Mouse (Mus musculus) frontal cortex, adult (tissue): ENCODE measurements around the gene Ulk2.
A peak's percentile ranks its signal among the peaks of the same experiment; 100 is the strongest.
"Not testable (repeated sequence)": the region's sequence is repeated elsewhere in the genome, so short reads cannot be mapped to it uniquely, and the experiment has no call there.

Experiments used
- ATAC-seq: cut with Nextera tagmentation; 2 replicates; pipeline ENCODE4 v1.9.2; 2017; ENCODE audit warnings: mild to moderate bottlenecking, moderate library complexity, mixed read lengths; ENCODE audit not compliant: low TSS enrichment

The Ulk2 gene

DNA sequence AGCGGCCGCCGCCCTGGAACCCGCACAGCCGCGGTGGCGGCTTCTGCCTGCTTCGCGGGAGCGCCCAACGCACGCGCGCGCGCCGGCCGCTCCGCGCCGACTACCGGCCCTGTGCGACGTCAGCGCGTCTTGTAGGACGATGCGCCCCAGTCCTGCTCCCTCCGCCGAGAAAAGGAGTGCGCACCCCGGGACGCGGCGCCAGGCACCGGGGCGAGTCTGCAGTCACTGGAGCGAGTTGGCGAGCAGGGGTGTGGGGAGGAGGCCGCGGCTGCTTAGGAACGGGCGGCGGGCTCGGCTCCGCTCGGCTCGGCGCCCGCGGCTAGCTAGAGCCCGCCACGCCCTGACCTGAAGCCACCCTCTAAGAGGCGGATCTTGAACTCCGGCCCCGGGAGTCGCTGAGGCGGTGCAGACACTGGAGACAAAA is at the start of gene Ulk2:
Ulk2 (minus strand) TSS at position 86 of the 424 bp plus-strand sequence.
- ATAC-seq = peak; percentile 89

DNA sequence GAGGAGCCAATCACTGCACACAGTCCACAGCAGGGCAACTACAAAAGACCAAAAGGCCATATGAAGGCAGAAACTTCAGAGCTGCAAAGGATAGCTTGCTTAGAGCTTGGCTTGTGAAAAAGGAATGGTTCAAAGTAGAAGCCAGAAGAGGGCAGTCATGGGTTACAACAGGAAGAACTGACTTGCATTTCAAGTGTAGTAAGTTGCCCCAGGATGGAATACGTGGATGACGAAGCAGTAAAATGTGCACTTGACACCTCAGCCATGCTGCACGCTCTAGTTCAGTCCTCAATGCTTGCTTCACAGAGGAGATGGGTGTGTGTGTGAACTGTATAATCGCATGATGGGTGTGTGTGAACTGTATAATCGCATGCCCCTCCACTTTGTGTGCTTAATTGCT is 27.3 kb upstream of the Ulk2 start:
- ATAC-seq = no peak

GRCm38 (mm10) chr11:61879921-61880320 is 25.0 kb upstream of the Ulk2 start:
- no peak for ATAC-seq

- ATAC-seq = no peak
Observed at GRCm38 (mm10) chr11:61871881-61872280, 17.0 kb upstream of the Ulk2 start.

DNA sequence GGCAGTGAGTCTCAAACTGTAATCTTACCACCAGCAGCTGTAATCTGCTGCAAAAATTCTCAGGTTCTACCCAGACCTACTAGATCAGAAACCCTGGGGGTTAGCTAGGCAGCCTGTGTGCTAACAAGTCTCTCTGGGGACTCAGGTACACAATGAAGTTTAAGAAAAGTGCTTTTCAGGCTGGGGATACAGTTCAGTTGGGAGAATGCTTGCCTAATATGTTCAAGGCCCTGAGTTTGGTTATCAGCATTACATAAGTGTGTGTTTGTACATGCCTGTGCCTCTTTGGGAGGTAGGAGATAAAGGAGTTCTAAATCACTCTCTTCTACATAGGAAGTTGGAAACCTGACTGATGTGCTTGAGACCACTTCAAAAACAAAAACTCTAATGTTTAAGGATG is 12.0 kb upstream of the Ulk2 start:
- no peak for ATAC-seq

DNA sequence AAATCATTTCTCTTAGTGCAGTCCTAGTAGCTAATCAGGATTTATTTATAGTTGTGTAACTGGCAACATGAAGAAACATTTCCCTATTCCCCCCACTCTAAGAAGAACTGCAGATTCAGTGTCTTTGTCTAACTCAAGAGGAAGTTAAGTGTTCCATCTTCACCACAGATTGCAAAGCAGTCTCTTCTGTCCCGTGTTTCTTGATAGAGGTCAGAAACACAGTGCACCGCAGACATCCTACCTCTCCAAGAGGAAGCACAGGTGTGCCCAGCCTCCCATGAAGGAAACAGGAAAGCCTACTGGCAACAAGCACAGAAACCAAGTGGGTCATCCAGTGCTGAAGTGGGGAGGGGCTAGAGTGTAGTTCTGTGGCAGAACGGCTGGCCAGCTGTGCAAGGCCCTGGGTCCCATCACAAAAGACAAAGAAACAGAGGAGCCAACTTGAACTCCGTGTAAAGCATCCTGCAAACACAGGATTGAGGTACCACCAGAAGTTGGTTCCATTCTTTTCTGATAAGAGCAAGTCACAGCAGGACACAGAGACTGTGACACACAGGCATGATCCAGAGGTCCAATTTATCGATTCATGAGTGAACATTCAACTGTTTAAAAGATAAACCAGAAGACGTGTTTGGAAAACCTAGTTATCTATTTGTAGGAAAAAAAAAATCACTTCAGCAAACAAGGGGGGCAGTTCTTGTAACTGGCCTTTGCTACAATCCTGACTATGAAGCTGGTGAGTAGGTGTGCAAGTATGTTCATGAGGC is 7.1 kb upstream of the Ulk2 start:
- no peak for ATAC-seq

GRCm38 (mm10) chr11:61859316-61859715 is 4.4 kb upstream of the Ulk2 start:
- ATAC-seq = no peak

DNA sequence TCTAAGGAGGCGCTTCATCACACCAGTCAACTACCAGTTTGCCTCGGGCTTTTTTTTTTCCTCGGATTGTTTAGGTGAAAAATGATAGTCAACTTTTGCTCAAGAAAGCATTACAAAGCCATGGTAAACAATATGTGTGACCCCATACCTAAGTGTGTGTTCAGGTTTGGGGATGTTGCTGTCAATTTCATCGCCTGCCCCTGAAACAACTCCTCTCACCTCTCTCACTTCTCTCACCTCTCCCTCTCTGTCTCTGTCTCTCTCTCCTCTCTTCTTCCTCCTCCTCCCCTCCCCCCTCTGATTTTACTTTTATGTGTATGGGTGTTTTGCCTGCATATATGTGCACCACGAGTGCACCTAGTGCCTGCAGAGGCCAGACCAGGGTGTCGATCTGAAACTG is 666 bp upstream of the Ulk2 start:
- ATAC-seq = no peak

DNA sequence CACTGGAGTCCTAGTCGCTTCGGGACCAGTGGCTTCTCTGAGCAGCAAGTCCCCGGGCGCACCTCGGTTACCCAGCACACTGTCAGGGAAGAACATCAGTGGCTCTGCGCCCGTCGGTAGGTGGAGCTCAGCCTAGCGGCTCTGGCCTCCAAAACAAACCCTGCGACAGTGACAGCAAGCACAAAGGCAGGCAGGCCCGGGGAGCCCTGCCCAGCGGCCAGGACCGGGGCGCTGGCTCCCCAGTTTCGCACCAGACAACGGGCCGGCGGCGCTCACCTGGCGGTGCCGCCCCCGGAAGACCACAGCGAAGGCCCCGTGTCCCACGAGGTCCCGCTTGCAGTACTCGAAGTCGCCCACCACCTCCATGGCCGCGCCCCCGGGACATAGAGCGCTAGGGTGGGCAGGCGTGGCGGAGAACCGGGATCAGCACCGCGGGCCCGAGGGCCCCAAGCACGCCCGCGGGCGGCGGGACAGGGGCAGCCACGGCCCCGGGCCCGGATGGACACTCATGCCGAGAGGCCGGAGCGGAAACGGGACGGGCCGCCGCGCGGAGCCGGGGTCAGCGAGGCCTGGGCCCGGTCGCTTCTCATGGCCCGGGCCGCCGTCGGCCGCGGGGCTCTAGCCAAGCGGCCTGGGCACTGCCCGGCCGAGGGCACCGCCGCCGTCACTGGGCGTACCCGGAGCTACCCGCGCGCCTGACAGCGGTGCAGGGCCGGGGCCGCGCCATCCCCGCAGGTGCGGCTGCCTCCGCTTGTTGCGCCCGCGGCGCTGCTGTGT is 474 bp downstream of the Ulk2 start:
- peak; percentile 90 for ATAC-seq

DNA sequence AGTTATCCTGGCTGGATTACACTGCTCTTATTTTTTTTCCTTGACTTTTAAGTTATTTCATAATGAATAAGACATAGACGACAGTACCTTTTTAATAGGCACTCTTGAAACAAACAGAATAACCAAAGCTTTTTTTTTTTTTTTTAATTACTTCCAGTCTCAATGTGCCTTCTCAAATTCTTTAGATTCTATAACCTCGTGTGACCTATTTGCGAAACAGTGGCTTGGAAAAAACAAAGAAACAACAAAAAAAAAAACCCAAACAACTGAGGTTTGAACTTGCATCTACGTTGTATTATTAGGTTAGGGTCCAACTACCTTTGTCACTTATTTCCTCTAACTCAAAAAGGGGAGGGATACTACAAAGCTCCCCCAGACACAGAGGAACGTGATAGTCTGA is 1.2 kb downstream of the Ulk2 start:
- no peak for ATAC-seq

DNA sequence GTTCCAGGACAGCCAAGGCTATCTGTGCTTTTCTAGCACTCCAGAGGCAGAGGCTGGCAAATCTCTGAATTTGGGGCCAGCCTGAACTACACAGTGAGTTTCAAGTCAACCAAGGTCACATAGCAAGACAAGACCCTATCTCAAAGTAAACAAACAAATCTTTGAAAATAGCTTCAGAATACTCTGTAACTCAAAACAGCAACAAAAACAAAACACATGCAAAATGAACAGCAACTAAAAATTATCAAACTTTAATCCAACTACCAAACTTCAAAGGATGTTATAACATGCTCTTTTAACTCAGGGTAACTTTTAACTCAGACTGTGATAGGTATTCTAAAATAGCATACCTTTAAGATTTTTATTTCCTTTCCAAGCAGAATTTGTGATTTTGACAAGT is 2.0 kb downstream of the Ulk2 start:
- ATAC-seq = no peak

DNA sequence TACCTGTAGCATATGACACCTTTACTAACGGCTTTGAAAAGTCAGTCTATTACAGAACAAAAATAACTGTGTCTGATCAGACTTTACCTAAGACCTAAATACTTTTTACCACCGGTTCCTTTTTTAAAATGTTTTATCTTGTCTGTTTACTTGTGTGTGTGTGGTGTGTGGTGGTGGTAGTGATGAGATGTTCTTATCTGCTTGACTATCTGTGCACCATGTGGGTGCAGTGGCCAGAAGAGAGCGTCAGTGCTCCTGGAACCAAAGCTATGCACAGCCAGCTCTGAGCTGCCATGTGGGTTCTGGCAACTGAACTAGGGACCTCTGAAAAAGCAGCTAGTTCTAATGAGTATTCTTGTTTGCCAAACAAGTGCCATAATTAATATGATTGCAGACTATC is 3.7 kb downstream of the Ulk2 start:
- no peak for ATAC-seq

GRCm38 (mm10) chr11:61840663-61841062 is 14.2 kb downstream of the Ulk2 start:
- ATAC-seq = not testable (repeated sequence)

DNA sequence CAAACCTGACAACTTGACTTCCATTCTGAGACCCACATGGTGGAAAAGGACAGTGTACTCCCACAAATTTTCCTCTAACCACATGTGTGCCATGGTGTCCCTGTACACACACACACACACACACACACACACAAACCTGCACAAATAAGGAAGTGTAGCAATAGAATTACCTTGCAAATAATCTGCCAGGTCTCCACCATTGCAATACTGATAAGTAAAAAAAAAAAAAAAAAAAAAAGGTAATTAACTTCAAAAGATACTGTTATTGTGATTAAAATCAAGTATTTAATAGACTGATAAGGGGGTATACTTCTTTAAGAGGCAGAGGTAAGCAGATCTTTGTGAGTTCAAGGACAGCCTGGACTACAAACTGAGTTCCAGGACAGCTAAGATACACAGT is 14.9 kb downstream of the Ulk2 start:
- no peak for ATAC-seq

GRCm38 (mm10) chr11:61839182-61839581 is 15.7 kb downstream of the Ulk2 start:
- no peak for ATAC-seq

- no peak for ATAC-seq
Observed at GRCm38 (mm10) chr11:61809793-61810192, 45.1 kb downstream of the Ulk2 start.

DNA sequence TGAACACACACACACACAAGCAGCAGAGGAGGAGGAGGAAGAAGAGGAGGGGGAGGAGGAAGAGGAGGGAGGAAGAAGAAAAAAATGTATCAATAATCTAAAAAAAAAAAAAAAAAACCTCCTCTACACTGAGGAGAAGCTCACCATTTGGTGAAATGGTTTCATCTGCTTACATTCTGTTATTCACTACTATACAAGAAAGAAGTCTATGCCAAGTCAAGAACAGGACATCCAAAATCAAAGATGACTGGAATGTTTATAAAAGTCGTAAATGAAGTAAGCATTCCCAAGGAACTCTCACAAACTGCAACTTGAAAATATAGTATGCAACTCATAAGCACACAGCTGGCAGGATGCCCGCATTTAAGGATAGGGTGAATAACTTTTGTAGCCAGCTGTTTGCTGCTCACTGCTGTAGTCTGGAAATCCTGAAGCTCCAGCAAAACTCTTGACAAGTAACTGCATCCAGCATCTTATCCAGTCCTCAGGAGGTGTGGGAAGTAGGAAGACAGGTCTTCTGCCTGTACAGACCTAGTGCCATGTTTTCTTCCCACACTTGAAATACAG is 46.2 kb downstream of the Ulk2 start:
- no peak for ATAC-seq

GRCm38 (mm10) chr11:61793441-61793840 is 61.4 kb downstream of the Ulk2 start:
- ATAC-seq = no peak

DNA sequence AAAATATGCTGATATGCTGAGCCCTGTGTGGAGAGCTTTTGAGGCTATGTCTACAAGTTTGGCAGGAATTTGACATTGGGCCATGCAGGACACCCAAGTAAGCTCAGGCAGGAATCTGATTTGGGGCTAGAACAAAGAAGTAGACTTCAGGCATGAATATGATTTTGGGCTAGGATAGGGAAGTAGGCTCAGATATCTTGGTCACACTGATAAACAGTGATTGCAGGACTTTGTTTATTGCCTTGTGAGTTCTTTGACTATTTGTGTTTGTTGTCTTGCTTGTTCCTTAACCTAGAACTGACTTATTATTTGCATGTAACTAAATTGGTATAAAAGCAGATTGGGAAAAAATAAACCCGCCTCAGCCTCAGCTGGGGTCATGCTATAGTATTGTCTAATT is 66.3 kb downstream of the Ulk2 start:
- no peak for ATAC-seq

- ATAC-seq = not testable (repeated sequence)
Observed at GRCm38 (mm10) chr11:61782526-61782925, 72.3 kb downstream of the Ulk2 start.

- ATAC-seq = no peak
Observed at GRCm38 (mm10) chr11:61774551-61775149, 80.2 kb downstream of the Ulk2 start.

DNA sequence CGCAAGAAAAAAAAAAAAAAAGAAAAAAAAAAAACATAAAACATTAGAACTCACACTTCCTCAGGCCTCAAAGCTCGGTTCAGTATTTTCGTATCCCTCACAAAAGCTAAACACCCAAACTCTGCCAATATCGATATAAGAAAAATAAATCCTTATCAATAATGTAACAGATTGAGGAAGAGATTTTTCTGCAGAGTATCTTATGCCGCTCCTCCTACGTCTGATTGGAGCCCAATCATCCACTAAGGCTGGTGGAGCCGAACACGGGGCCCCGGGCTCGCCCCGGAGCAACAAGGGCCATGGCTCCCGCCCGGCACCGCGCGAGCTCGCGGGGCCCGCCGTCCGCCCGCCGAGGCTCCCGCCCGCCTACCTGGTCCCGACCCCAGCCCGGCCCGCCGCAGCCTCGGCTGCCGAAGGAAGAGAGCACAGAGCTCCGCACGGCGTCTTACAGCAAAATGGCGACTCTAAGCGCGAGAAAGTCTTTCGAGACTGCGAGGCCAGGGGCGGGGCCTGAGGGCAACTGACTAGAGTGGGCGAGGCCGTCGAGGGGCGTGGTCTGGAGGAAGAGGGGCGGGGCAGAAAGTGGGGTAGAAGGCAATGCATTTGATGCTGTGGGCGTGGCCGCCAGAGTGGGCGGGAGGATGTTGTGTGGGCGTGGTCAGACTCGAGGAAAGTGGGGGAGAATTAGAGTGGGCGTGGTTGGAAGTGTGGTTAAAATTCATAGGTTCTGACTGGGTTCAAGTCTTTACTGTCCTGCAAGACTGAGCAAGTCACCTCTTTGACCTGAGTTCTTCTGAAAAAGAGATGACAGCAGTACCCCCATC is 93.1 kb downstream of the Ulk2 start, which contains the start of gene Prpsap2:
Prpsap2 (minus strand) TSS at position 505 of the 824 bp plus-strand sequence.
- peak; percentile 89 for ATAC-seq
